In the genomic region with DNA sequence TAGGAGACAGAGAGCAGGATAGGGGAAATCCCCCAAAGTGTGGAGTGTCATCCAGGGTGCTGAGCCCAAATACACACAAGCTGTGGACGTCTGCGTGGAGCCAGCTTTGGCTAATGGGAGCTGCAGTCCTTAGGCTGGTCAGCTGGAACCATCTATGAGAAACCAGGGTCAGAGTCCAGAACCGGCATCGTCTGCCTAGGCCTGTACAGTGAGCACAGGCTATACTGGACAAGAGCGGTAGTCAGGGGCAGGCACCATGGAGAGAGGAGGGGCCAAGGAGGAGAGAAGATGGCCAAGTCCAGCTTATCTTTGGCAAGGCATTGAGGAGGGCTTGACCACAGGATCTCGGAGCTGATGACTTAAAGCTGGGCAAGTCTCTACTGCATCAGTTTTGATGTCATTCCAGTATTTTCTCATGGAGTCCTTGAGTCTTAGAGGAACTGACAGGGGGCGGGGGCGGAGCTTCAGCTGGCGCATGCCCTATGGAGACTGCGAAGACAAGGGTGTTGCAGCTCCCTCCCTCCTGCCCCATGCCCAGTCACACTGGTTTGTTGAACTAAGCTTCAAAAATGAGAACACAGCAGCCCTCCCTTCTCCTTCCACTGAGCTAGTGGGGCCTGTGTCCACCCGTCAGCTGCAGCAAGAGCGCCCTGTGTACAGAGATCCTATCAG, we compare ENCODE assay signal across 13 mouse cellular contexts.
DNase-seq lines count a peak whose midpoint lies in the region; ATAC-seq and TF ChIP-seq lines count a peak whose summit lies in the region.
"Had no signal": no experiment of that assay in that cellular context is flagged by ENCODE, and none has a peak within 500 bp of the region (broad histone marks: within the 10 kb centered on the region; RNA-seq: fewer than 3 reads in every experiment).

No protein-coding gene starts in this region.

- no peaks in the 10 kb centered on the region for H3K27me3 ChIP-seq in hindbrain, embryonic 15.5 days
- no peaks in the 10 kb centered on the region for H3K27me3 ChIP-seq in hindbrain, embryonic 11.5 days (ENCODE audit: control insufficient read depth, insufficient read depth, low read length)
- H3K27me3 ChIP-seq in CH12.LX (replicated peaks): no peaks in the 10 kb centered on the region
- no peaks in the 10 kb centered on the region for H3K27me3 ChIP-seq in hindbrain, embryonic 16.5 days (replicated peaks; ENCODE audit: control insufficient read depth, insufficient read depth, low read length)
- peaks cover 26% of the 10 kb centered on the region for H3K27me3 ChIP-seq in limb, embryonic 12.5 days
- H3K27me3 ChIP-seq in forebrain, embryonic 11.5 days (ENCODE audit: control insufficient read depth, insufficient read depth, low read length): no peaks in the 10 kb centered on the region

- no peaks in the 10 kb centered on the region for H3K9me3 ChIP-seq in hindbrain, embryonic 15.5 days
- no peaks in the 10 kb centered on the region for H3K9me3 ChIP-seq in hindbrain, embryonic 11.5 days (ENCODE audit: control insufficient read depth, low read length)
- no peaks in the 10 kb centered on the region for H3K9me3 ChIP-seq in CH12.LX (replicated peaks; ENCODE audit: low read length)
- H3K9me3 ChIP-seq in hindbrain, embryonic 16.5 days (ENCODE audit: control insufficient read depth, low read length): no peaks in the 10 kb centered on the region
- peaks cover 2% of the 10 kb centered on the region; the same call in 1 of the 2 replicates for H3K9me3 ChIP-seq in limb, embryonic 12.5 days
- H3K9me3 ChIP-seq in forebrain, embryonic 11.5 days (ENCODE audit: control insufficient read depth, low read length): no peaks in the 10 kb centered on the region
- H3K9me3 ChIP-seq: heart, embryonic 13.5 days; neural tube, embryonic 15.5 days had no signal

- H3K79me2 ChIP-seq in CH12.LX (replicated peaks; ENCODE audit: control insufficient read depth, extremely low read depth, insufficient read depth, poor library complexity, severe bottlenecking): no peaks in the 10 kb centered on the region

- no peak for TF ChIP-seq POLR2A in CH12.LX (IDR thresholded peaks at IDR 0.05; ENCODE audit: low read depth, low read length)

- no peaks in the 10 kb centered on the region for H3K36me3 ChIP-seq in hindbrain, embryonic 15.5 days
- H3K36me3 ChIP-seq in hindbrain, embryonic 11.5 days (ENCODE audit: control insufficient read depth, insufficient read depth, low read length): no peaks in the 10 kb centered on the region
- no peaks in the 10 kb centered on the region for H3K36me3 ChIP-seq in CH12.LX (replicated peaks in 1 of 2; ENCODE audit: control insufficient read depth in 1 of 2, insufficient read depth in 1 of 2, low read length in 1 of 2)
- H3K36me3 ChIP-seq in hindbrain, embryonic 16.5 days (ENCODE audit: control insufficient read depth, insufficient read depth, low read length): no peaks in the 10 kb centered on the region
- no peaks in the 10 kb centered on the region for H3K36me3 ChIP-seq in limb, embryonic 12.5 days
- no peaks in the 10 kb centered on the region for H3K36me3 ChIP-seq in forebrain, embryonic 11.5 days (ENCODE audit: control insufficient read depth, insufficient read depth, low read length)
- H3K36me3 ChIP-seq: heart, embryonic 13.5 days; neural tube, embryonic 15.5 days had no signal

- 86% methylated on average over 12 of the region's 12 CpGs for WGBS in hindbrain, embryonic 15.5 days
- 85% methylated on average over 12 of the region's 12 CpGs for WGBS in hindbrain, embryonic 11.5 days
- WGBS in hindbrain, embryonic 16.5 days: 86% methylated on average over 12 of the region's 12 CpGs
- WGBS in limb, embryonic 12.5 days: 78% methylated on average over 12 of the region's 12 CpGs
- WGBS in forebrain, embryonic 11.5 days: 83% methylated on average over 12 of the region's 12 CpGs

- 0 out of 2 replicates have a peak, but pooled peaks have one; percentile 36 for ATAC-seq in hindbrain, embryonic 15.5 days (ENCODE audit: low FRiP score, low read depth)
- ATAC-seq in hindbrain, embryonic 11.5 days (ENCODE audit: low FRiP score): no peak
- 0 out of 2 replicates have a peak, but pooled peaks have one; percentile 18 for ATAC-seq in hindbrain, embryonic 16.5 days
- ATAC-seq in limb, embryonic 12.5 days (ENCODE audit: insufficient number of reproducible peaks, insufficient read depth, low FRiP score, low TSS enrichment, low read depth): no peak; the same call in 1 of the 2 replicates
- no peak for ATAC-seq in forebrain, embryonic 11.5 days (replicated peaks; ENCODE audit: low FRiP score)

- H3K27ac ChIP-seq in hindbrain, embryonic 15.5 days (replicated peaks): no peak overlapping the region
- H3K27ac ChIP-seq in hindbrain, embryonic 11.5 days (ENCODE audit: low read depth, low read length): no peak overlapping the region
- no peak overlapping the region for H3K27ac ChIP-seq in CH12.LX (ENCODE audit: insufficient read depth, low read depth)
- no peak overlapping the region for H3K27ac ChIP-seq in hindbrain, embryonic 16.5 days (ENCODE audit: low read depth, low read length)
- peak overlapping the region; percentile 36 for H3K27ac ChIP-seq in limb, embryonic 12.5 days
- no peak overlapping the region for H3K27ac ChIP-seq in forebrain, embryonic 11.5 days (ENCODE audit: low read depth, low read length)
- H3K27ac ChIP-seq: layer of hippocampus, adult 2 months; macrophage; neural tube, embryonic 15.5 days had no signal

- H3K4me2 ChIP-seq in hindbrain, embryonic 15.5 days: no peak overlapping the region
- H3K4me2 ChIP-seq in hindbrain, embryonic 11.5 days (replicated peaks; ENCODE audit: low read depth, low read length): no peak overlapping the region
- no peak overlapping the region for H3K4me2 ChIP-seq in CH12.LX (ENCODE audit: insufficient read depth, low read depth, poor library complexity, severe bottlenecking)
- H3K4me2 ChIP-seq in hindbrain, embryonic 16.5 days (ENCODE audit: low read length): no peak overlapping the region
- H3K4me2 ChIP-seq in limb, embryonic 12.5 days: no peak overlapping the region
- no peak overlapping the region for H3K4me2 ChIP-seq in forebrain, embryonic 11.5 days (ENCODE audit: low read depth, low read length, severe bottlenecking)
- H3K4me2 ChIP-seq: heart, embryonic 13.5 days; neural tube, embryonic 15.5 days had no signal

- DNase-seq in hindbrain, embryonic 11.5 days (ENCODE audit: low spot score): no peak
- DNase-seq in CH12.LX (ENCODE audit: extremely low read depth): no peak
- DNase-seq in cerebellum, postnatal 4 days (ENCODE audit: low spot score in 2 of 2): no peak
- no peak for DNase-seq in spleen, postnatal 4 days (ENCODE audit: low spot score in 2 of 2)
- no peak for DNase-seq in forebrain, embryonic 11.5 days (ENCODE audit: low spot score)
- DNase-seq: cerebellum, adult 9-10 months had no signal

- no peak overlapping the region for H3K4me3 ChIP-seq in hindbrain, embryonic 15.5 days
- no peak overlapping the region for H3K4me3 ChIP-seq in hindbrain, embryonic 11.5 days (ENCODE audit: low read depth, low read length)
- H3K4me3 ChIP-seq in CH12.LX (replicated peaks in 1 of 3; ENCODE audit: low read depth in 2 of 3, low read length in 2 of 3, poor library complexity in 1 of 3): no peak overlapping the region
- H3K4me3 ChIP-seq in hindbrain, embryonic 16.5 days (ENCODE audit: low read length): no peak overlapping the region
- H3K4me3 ChIP-seq in limb, embryonic 12.5 days (replicated peaks): no peak overlapping the region
- H3K4me3 ChIP-seq in forebrain, embryonic 11.5 days (ENCODE audit: low read depth, low read length): no peak overlapping the region
- H3K4me3 ChIP-seq: heart, embryonic 13.5 days; layer of hippocampus, adult 2 months; neural tube, embryonic 15.5 days had no signal

- H3K4me1 ChIP-seq in hindbrain, embryonic 15.5 days (replicated peaks): no peaks in the 10 kb centered on the region
- H3K4me1 ChIP-seq in hindbrain, embryonic 11.5 days (replicated peaks; ENCODE audit: control insufficient read depth, insufficient read depth, low read length): no peaks in the 10 kb centered on the region
- peaks cover 8 to 15% of the 10 kb centered on the region in 2 experiments; a peak in 3 of 4 replicates for H3K4me1 ChIP-seq in CH12.LX (ENCODE audit: control insufficient read depth in 1 of 2, insufficient read depth in 2 of 2)
- H3K4me1 ChIP-seq in hindbrain, embryonic 16.5 days (ENCODE audit: control insufficient read depth, insufficient read depth, low read depth, low read length): no peaks in the 10 kb centered on the region
- peaks cover 49% of the 10 kb centered on the region for H3K4me1 ChIP-seq in limb, embryonic 12.5 days (replicated peaks)
- H3K4me1 ChIP-seq in forebrain, embryonic 11.5 days (replicated peaks; ENCODE audit: control insufficient read depth, insufficient read depth, low read length): 0 out of 2 replicates have a peak, but pooled peaks cover 1% of the 10 kb centered on the region

- no peak for TF ChIP-seq CTCF in CH12.LX (conservative IDR thresholded peaks at IDR 0.05 in 1 of 2, IDR thresholded peaks at IDR 0.05 in 1 of 2; ENCODE audit: low read depth in 2 of 2, low read length in 2 of 2)

- no peak for TF ChIP-seq RAD21 in CH12.LX (IDR thresholded peaks at IDR 0.05; ENCODE audit: low read depth, low read length)

- H3K9ac ChIP-seq in hindbrain, embryonic 15.5 days: no peak overlapping the region
- no peak overlapping the region for H3K9ac ChIP-seq in hindbrain, embryonic 11.5 days (ENCODE audit: low read depth, low read length)
- no peak overlapping the region for H3K9ac ChIP-seq in CH12.LX (ENCODE audit: insufficient read depth, low read depth)
- no peak overlapping the region for H3K9ac ChIP-seq in hindbrain, embryonic 16.5 days (ENCODE audit: low read depth, low read length)
- H3K9ac ChIP-seq in limb, embryonic 12.5 days (replicated peaks): no peak overlapping the region
- no peak overlapping the region for H3K9ac ChIP-seq in forebrain, embryonic 11.5 days (ENCODE audit: low read length)
- H3K9ac ChIP-seq: heart, embryonic 13.5 days; neural tube, embryonic 15.5 days had no signal

- in situ Hi-C loops in CH12.LX (cut with MboI; ENCODE audit: low pct_ligation_motif_present, low pct_unique_long_range_greater_than_20kb, low sequenced_read_pairs): no loop called here

- TF ChIP-seq EP300 in CH12.LX (IDR thresholded peaks at IDR 0.05; ENCODE audit: low read length): no peak

- dilution Hi-C loops in CH12.LX (cut with MboI; ENCODE audit: extremely low pct_ligation_motif_present, extremely low pct_unique_long_range_greater_than_20kb, low sequenced_read_pairs): no loop called here

TF ChIP-seq in CH12.LX, 34 proteins besides CTCF, POLR2A, EP300 and RAD21 (continues in another document):
- TF ChIP-seq ZKSCAN1 (IDR thresholded peaks at IDR 0.05; ENCODE audit: borderline replicate concordance, low read depth, low read length) (no peak), MAZ (IDR thresholded peaks at IDR 0.05; ENCODE audit: low read depth, low read length) (no peak), MYC (IDR thresholded peaks at IDR 0.05; ENCODE audit: low read depth, low read length) (no peak), TCF12 (IDR thresholded peaks at IDR 0.05; ENCODE audit: low read depth, low read length) (no peak), BHLHE40 (IDR thresholded peaks at IDR 0.05; ENCODE audit: low read depth, low read length) (no peak), JUN (IDR thresholded peaks at IDR 0.05; ENCODE audit: insufficient read depth, low read depth, low read length) (no peak), NRF1 (IDR thresholded peaks at IDR 0.05; ENCODE audit: low read depth, low read length) (peak; percentile 37; the same call in 1 of the 2 replicates), POLR2AphosphoS2 (IDR thresholded peaks at IDR 0.05; ENCODE audit: low read depth, low read length) (no peak)

Comparison
In these comparisons a context has a peak if more than half of its experiments do, and no peak if none do; other contexts are left out.
1. ATAC-seq: peak in hindbrain, embryonic 15.5 days (single experiment) and hindbrain, embryonic 16.5 days (single experiment); none in hindbrain, embryonic 11.5 days (single experiment), limb, embryonic 12.5 days (single experiment) and forebrain, embryonic 11.5 days (single experiment).